Mouse (Mus musculus): ENCODE measurements around the gene Actl6a.
"Not testable (repeated sequence)": the region's sequence is repeated elsewhere in the genome, so short reads cannot be mapped to it uniquely, and the experiment has no call there.

The Actl6a gene

DNA sequence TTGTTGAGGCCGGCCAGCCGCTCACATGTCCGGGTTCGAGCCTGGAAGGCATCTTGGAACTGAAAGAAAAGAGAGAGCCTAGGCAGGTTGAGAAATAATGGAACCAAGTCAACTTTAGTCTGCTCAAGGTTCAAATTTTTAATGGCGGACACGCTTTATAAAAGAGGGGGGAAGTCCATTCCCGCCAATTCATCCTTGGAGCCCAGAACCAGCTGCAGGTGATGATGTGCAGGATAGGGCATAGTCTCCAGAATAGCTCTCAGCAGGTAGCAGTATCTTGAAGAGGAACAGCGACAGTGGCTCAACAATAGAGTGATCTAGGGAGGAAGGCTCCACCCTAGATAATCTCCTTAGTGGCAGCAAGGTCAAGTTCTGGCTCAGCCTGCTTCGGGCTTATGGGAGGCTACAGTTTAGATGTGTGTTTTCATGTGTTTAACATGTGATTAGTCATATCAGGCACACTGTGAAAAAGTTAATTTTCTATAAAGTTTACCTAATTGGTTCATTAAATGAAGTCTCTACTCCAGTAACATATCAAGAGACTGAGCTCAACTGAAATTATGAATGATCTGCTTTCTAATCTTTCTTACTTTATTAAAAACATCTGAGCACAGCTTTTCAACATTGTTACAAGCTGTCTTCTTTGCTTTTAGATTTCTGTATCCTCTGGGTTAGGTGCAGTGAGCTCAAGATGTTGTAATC is at the start of gene Actl6a:
Actl6a (plus strand) TSS at position 652 of the 702 bp plus-strand sequence.
- not testable (repeated sequence) for DNase-seq (ENCODE audit: low read depth, low spot score)

DNA sequence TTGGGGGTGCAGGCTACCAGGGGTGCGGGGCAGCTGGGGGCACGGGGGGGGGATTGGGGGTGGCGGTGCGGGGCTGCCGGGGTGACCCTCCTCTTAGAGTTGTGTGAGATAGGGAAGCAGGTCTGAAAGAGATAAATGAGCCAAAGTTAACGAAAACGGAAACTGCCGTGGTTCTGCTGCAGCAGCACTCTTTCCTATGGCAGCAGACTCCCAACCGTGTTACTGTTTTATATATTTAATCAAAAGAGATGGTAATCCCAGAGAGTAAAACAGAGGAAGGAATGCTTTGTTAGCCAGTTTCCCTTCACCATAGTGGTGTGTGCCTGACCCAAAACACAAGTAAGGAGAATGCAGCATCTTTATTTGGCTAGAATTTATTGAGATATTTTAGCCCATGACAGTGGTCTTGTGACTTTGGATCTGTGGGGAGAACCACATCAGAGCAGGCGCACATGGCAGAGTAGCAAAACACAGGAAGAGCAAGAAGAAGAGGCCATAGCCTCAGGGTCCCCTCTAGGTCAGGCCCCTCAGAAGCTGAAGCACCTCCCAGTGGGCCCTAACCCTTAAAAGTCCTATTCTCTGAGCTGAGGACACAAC is 49.6 kb upstream of the Actl6a start:
- DNase-seq (ENCODE audit: low read depth, low spot score) = no peak

DNA sequence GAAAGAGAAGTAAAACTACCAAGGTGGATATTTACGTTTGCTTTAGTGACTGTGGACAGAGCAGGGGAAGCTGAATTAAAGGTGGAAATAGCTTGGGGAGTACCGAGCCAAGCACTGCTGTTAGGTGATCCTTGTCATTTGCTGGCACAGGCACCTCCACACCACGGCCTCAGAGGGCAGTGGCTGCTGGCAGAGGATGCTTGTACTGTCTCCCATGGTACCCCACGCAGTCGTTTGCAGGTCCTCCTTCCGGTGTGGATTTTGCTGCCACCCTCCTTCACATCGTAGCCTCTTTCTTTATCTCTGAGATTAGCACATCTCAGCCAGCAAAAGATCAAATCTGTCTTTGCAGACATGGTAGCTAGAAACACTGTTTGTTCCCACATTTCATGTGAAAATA is 47.7 kb upstream of the Actl6a start:
- no peak for DNase-seq (ENCODE audit: low read depth, low spot score)

DNA sequence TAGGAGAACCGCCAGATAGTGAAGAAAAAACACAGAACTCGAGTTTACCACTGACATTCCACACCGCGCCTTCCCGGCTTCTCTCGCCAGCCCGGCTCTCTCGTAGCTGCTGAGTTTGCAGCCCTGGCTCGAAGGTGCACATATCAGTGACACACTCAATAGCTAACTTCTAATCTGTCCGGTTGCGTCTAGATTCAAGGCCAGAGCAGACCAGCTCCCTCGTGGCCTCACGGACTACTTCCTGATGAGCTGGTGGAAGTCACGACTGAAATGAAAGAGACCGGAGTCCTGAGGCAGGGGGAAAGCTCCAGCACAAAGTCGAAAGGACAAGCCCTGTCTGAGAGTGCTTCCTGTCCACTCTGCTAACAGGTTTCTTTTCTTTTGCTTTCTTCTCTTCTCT is 47.3 kb upstream of the Actl6a start:
- no peak for DNase-seq (ENCODE audit: low read depth, low spot score)

DNA sequence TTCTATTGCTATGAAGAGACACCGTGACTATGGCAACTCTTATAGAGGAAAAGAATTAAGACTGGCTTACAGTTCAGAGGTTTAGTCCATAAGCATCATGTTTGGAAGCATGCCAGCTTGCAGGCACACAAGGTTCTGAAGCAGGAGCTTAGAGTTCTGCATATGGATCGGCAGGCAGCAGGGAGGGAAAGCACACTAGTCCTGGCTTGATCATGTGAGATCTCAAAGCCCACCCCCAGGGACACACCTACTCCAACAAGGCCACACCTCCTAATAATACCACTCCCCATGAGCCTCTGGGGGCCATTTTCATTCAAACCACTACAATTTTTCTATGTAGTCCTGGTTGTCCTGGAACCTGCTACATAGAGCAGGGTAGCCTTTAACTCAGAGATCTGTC is 46.6 kb upstream of the Actl6a start:
- DNase-seq (ENCODE audit: low read depth, low spot score) = no peak

DNA sequence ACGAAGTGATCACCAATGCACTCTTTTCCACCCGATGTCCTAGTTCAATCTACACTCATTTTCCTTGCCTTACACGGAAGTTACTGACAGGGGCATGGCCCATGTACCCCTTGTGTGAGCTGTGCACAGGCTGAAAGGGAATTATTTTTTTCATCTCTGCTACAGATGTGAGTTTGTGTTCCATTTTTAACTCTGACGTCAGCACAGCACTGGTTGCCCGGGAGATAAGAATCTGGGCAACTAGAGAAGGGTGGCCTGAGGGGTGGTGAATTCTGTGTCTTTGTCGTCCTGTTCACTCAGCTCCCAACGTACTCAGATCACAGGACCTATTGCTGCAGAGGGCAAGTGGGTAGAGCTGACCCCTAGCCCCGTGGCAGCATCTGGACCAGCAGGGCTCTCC is 45.8 kb upstream of the Actl6a start:
- no peak for DNase-seq (ENCODE audit: low read depth, low spot score)

DNA sequence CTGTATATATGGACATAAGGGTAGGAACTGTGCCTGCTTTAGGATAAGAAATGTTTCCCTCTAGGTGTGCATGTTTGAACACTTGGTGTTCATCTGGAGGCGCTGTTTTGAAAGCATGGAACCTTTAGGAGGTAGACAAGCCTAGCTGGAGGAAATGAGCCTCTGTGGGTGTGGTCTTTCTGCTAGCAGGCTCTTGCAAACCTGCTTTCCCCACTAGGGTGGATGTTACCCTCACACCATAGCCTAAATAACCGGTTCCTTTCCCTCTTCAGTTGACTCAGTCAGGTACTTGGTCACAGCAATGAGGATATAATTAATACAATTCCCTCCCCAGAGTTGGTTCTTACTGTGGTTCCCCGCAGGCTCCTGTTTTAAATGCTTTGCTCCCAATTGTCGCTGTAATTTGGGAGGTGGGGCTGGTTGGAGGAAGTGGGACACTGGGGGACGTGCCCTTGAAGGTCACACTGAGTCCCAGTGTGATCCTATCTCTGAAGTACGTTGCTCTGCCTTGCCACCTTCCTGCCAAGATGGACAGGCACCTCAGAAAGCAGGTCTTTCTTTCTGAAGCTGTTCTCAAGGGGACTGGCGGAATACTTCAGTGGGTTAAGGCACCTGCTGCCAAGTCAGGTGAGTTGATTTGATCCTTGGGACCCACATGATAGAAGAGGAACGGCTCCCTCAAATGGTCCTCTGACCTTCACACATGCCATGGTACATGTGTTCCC is 45.1 kb upstream of the Actl6a start:
- no peak for DNase-seq (ENCODE audit: low read depth, low spot score)

DNA sequence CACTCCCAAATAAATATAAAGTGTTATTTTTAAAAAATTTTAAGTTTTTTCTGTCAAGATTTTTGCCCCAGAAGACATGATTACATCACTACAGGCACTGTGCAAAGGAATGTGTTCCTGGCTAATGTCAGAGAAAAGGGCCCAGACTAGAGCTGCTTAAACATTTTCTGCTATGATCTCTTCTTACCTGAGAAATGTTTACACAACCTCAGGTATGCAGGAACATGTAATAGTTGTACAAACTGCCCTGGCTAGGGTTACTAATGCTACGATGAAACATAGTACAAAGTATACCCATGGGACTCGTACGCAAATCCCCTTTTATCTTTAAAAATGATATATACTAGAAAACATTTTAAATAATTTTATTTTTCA is 44.6 kb upstream of the Actl6a start:
- DNase-seq (ENCODE audit: low read depth, low spot score) = no peak

DNA sequence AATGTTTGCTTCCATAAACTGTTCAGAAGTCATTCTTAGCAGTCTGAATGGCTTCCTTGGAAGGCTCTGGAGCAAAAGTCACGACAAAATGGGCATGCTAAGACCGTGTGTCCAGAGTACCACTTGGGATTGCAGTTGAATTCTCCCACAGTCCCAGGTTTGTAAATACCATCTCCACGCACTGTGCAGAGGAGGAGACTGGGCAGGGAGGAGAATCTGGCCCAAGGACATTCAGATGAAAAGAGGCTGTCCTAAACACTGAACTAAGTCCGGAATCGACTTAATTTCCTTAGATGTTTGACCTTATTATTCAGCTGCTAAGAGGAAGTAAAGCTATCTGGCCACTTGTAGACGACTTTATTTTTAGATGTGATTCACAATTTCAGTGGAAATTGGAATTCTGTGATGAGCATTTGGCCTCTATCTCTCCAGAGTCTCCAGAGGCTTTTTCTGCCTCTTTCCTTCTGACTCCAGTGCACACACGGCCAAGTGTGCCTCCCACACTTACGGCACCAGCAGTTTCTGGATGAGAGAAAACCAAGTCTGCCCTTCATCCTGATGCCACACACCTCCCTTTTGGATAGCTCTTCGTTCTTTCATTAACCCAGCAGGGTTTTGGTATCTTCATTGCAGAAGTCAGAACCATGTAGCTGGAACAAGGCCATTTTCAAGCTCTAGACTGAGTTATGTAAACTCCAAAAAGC is 37.7 kb upstream of the Actl6a start:
- DNase-seq (ENCODE audit: low read depth, low spot score) = no peak

DNA sequence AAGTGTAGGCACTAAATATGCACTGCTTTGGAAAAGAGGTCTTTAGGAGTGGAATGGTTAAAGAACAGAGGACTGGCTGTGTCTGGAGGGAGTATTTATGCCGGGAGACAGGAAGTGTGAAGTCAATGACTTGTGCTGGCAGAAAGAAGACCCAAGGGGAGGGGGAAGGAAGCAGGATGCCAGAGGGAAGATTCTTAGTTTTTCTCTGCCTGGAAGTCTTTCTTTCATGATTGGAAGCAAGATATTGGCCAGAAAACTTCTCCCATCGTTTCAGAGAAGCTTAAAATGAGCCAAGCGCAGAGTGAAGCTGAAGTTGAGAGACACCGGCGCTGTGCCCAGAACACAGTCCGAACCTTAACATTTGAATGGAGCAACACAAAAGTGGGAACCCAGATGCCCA is 36.9 kb upstream of the Actl6a start:
- no peak for DNase-seq (ENCODE audit: low read depth, low spot score)

DNA sequence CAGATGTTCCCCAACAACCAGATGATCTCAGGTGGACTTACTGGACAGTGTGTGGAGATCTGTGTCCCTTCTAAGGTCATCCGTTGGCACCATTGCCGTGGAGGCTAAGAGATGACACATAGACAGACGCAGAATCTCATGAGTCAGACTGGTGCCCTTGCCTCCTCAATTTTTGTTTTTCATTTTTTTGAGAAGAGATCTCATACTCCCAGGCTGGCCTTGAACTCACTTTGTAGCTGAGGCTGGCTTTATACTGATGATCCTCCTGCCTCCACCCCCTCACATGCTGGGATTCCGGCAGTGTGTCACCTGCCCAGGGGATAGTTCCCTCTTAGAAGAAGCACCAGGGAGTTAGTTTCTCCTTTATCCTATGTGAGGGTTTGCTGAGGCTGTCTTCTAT is 35.9 kb upstream of the Actl6a start:
- no peak for DNase-seq (ENCODE audit: low read depth, low spot score)

DNA sequence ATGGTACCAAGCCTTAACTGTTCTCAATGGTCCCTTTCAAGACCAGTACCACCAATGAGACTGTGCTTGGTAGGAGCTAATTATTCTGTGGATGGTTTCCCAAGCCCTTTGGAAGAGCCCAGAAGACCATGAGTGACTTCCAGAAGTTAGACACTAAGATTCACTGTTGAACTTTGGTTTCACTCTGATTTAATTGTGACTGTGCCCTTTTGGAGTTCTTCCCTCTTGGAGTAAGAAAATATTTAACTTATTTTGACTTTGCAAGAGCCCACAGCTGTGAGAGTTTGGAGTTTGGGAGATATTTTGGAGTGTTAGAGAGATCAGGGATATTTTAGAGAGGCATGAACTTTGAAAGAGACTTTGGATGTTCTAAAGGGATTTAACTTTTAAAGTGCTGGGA is 32.9 kb upstream of the Actl6a start:
- no peak for DNase-seq (ENCODE audit: low read depth, low spot score)

DNA sequence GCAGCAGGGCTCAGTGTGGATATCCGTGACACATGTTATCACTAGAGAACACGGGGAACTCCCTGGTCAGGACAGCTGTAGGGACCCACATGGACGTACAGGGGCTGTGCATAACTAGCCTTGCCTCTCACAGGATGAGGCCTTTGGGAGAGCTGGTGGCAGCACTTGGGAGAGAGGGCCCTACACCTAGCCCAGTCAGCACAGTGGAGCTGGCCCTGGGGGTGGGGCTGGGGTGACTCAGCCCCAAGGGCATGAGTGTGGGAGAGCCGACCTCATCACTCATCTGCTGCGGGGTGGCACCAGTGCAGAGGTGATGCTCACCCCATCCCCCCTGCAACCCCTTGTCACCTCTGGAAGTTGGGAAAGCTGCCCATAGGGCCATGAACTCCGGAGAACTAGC is 29.7 kb upstream of the Actl6a start:
- DNase-seq (ENCODE audit: low read depth, low spot score) = peak; percentile 32

DNA sequence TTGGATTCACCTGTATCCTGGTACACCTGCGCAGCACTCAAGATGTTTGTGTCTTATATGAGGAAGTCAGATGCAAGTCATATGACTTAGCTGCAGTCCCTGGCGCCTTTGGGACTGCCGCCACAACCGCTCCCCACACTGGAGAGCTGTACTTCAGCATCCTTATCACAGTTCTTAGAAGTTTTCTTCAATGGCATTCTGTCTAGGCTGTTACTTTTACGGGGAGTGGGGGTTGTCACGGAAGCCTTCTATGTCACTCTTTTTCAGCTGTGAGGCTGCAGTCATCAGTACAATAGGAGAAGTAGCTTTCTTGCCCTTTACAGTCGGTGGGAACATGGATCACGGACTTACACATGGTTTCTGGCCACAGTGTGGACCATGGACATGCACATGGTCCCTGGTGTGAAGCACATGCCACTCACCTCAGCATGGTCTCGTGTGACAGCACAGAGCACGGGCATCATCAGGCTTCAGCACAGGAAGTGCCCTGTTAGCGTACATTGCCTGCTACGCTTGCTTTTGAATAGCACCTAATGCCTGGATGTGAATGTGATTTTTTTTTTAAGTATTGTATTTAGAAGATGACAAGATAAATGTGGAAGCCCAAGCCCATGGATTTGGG is 23.1 kb upstream of the Actl6a start:
- DNase-seq (ENCODE audit: low read depth, low spot score) = no peak

DNA sequence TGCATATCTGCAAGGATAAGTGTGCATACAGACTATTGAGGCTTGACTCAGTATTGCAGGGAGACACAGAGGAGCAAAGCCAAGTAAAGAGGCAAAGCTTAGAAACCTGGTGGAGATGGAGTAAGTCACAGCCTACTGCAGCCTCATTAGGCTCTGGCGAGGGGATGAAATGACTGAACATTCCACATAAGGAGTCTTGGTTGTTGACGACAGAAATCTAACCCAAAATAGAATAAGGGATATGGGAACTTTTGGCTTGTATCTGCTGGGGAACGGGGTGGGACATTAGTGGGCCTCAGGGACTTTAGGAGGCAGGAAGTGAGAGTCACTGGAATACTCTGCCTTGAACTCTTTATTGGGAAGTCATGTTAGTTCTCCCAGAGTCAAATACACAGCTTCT is 21.5 kb upstream of the Actl6a start:
- DNase-seq (ENCODE audit: low read depth, low spot score) = no peak

DNA sequence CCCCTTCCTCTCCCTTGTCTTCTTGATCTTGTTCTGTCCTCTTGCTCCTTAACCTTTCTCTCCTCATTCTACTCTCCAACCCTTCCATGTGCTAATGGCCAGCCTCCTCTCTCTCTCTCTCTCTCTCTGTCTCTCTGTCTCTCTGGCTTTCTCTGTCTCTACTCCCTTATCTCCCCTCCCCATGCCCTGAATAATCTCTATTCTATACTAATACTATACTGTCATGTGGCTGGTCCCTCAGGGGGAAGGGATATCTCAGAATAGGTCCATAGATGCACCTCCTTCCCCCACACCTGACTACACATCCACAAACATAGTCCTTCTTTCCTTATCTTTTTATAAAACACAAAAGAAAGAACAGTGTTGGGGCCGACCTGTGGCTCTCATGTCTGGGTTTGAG is 19.6 kb upstream of the Actl6a start:
- DNase-seq (ENCODE audit: low read depth, low spot score) = no peak

DNA sequence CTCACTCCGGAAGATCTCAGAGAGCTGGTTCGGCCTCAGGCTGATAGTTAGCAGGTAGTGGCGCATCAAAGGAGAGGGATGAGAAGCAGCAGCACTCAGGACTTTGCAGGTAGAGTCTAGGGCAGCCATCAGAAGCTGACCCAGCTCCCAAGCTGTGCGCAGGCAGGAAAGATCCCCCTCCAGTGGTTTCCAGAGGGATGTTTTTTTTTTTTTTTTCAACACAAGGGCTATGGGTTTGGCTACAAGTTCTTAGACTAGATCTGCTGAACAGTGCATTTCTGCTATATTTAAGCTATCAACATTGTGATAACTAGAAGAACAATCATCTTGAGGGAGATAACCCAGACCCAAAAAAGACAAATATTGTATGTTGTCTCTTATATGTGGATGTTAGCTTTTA is 18.9 kb upstream of the Actl6a start:
- DNase-seq (ENCODE audit: low read depth, low spot score) = no peak

DNA sequence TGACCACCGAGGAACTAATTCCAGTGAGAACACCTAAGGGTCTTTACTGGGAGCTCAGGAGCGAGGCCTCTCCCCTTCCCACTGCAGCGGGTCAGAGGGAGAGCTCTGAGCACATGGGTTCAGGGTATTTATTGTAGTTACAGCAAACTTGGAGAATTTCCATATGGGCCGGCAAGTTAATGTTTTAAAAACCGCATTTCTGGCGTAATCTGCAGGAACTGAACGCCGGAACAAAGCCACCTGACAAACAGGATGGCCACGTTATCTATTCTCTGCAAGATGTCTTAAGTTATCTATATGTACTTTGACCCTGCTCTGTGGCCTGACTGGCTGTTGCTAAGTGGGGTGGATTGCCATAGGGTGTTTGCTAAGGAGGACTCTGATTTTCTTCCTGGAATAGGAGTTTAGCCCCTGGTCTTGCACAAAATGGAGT is 16.5 kb upstream of the Actl6a start:
- no peak for DNase-seq (ENCODE audit: low read depth, low spot score)

DNA sequence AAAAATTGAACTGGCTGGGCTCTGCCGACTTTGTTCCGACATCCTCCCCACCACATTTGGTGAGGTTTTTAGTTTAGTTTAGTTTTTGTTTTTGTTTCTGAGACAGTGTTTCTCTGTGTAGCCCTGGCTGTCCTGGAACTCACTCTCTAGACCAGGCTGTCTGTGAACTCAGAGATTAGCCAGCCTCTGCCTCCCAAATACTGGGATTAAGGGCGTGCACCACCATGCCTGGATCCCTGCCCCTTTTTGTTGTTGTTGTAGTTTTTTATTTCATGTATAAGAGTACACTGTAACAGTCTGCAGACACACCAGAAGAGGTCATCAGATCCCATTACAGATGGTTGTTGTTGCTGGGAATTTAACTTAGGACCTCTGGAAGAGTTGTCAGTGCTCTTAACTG is 16.1 kb upstream of the Actl6a start:
- no peak for DNase-seq (ENCODE audit: low read depth, low spot score)

DNA sequence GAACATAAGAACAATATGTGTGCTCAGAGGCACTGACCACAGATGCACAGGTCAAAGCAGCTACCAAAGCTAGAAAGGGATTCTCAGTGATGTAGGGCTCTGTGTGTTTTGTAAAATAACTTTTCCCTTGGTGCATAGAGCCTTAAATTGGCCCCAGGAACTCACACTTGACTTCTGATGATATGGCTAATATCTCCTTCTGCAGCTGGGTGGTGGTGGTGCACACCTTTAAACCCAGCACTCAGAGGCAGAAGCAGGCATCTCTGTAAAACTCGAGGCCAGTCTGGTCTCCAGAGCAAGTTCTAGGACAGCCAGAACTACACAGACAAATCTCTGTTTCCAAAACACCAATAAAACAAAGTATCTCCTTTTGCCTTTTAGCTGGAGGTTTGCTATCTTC is 15.2 kb upstream of the Actl6a start:
- DNase-seq (ENCODE audit: low read depth, low spot score) = no peak

DNA sequence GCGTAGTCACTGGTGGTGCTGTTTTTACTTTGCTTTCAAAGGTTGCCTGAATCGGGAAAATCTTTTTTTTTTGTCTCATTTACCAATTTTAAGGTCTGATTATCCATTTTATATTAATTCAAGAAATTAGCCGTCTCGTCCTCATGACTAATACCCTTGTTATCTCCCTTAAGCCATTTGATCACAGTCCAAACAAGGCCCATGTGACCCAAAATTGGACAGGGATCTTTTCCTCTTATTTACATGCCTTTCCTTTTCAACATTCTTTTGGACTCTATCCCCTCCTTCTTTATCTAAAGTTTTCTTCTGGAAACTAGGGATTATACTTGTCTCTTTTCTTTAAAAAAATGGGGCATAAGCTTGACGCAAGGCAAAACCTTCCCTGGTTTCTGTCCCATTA is 14.3 kb upstream of the Actl6a start:
- DNase-seq (ENCODE audit: low read depth, low spot score) = no peak

DNA sequence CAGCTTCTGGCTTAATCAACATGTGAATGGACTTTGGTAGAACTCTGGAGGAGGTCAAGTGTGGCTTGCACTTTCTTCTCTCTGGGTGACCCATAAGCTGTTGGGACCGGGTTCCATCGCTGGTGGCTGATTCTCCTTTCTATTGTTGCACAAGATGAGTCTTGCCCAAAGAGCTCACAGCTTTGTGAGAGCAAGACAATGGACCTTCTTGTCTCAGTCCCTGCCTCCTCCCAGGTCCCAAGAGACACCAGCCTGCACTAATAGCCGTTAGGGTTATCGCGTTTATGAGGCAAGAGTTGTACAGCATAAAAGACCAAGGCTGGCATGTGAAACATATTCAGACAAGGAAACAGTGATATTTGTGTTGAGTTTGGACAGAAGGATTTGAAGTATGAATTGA is 11.9 kb upstream of the Actl6a start:
- no peak for DNase-seq (ENCODE audit: low read depth, low spot score)

All from 3T3-L1 (cell line).